Mouse (Mus musculus) CD8-positive naive resting alpha-beta T cell, adult 57 days (primary cell): ENCODE results near the gene Vmn2r75. TPM values are rescaled to one million over a fixed set of nuclear protein-coding genes. Genes with fewer than 3 reads are reported as not detected.

Source experiments
- total RNA-seq: library from RNA; stranded (reverse); gene quantifications from one replicate; pipeline ENCODE4 v1.2.4, GENCODE M21; 2023

The Vmn2r75 gene
- not detected for total RNA-seq

DNA sequence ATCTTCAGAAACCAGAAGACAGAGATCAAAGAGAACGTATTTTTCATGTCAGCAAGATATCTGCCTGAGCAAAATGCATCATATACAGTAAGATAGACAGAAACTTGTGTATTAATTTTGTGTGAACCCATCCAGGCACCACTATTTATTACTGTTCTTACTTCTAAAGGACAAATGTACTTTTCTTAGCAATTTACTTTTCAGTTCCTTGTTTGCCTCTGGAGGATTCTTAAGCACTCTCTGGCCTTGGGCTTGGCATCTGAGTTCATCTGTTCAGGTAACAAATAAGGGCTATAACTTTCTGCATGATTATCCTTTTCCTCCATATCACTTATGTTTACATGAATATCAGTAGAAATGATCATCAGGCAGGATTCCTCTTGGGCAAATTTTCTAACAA is at the start of gene Vmn2r75:
Gene Vmn2r75 (minus strand): TSS at position 101 of the 400 bp plus-strand sequence.

Other genes with a start within 250 kb of the Vmn2r75 start
- gene Vmn2r74, start 210.1 kb downstream of the Vmn2r75 start, total RNA-seq = not detected
- gene Vmn2r76, start 74.5 kb upstream of the Vmn2r75 start, total RNA-seq = not detected
- gene Olfr310, start 105.4 kb upstream of the Vmn2r75 start, total RNA-seq = not detected
- gene Olfr309, start 141.9 kb upstream of the Vmn2r75 start, total RNA-seq = not detected
- not detected for gene Olfr308, start 153.9 kb upstream of the Vmn2r75 start, total RNA-seq
- gene Olfr307, start 165.8 kb upstream of the Vmn2r75 start, total RNA-seq = not detected
- not detected for gene Olfr305, start 195.2 kb upstream of the Vmn2r75 start, total RNA-seq
- gene Olfr304, start 214.9 kb upstream of the Vmn2r75 start, total RNA-seq = not detected
- gene Olfr303, start 226.0 kb upstream of the Vmn2r75 start, total RNA-seq = not detected
- not detected for gene Olfr301, start 232.1 kb upstream of the Vmn2r75 start, total RNA-seq